Mouse (Mus musculus): ENCODE results near the gene Lin37. TPM values are rescaled to one million over a fixed set of nuclear protein-coding genes. Genes with fewer than 3 reads are reported as not detected.

Gene Lin37
- polyA plus RNA-seq, 1 experiment from 2014 or later, result 38.5 TPM

DNA sequence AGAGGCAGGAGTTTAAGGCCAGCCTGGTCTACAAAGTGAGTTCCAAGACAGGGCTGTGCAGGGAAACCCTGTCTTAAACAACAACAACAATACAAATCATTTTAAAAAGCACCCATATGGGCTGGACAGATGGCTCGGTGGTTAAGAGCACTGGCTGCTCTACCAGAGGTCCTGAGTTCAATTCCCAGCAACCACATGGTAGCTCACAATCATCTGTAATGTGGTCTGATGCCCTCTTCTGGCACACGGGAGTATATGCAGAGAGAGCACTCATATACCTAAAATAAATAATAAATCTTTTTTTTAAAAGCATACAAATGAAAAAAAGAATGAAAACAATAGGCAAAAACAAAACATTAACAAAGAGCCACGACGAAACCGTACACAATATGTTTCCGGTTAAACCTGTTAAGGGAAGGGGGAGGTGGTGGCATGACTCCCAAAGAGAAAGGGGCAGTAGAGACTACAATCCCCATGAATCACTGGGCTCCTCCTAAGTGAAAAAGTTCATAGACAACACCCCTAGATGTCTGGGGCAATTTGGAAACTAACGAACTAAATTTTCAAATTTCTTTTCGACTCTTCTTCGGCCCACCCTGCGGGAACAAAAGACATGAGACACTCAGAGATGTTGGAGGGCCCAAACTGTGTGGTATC lies 8.1 kb downstream of the Lin37 start:
- ATAC-seq (replicated peaks; ENCODE audit: low FRiP score, low TSS enrichment, low read depth), result peak; percentile 68
- DNase-seq (ENCODE audit: low spot score), result no peak

DNA sequence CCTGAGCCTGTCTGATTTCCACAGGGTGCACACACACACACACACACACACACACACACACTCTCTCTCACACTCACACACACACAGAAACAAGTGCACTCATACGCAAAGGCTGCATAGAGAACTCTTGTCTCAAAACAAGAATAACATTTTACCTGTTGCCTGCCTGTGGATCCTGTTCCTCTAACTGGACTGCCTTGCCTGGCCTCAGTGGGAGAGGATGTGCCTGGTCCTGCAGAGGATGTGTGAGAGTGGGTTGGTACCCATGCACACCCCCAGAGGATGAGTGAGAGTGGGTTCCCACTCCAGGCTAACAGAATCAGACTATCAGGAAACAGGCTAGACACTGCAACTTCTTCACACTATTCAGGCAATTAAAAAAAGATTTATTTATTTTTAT lies 9.0 kb downstream of the Lin37 start:
- WGBS, result 96% methylated on average over 1 of the region's 1 CpGs
- ATAC-seq (replicated peaks; ENCODE audit: low FRiP score, low TSS enrichment, low read depth) (no peak), DNase-seq (ENCODE audit: low spot score) (no peak)
- Histone ChIP-seq H3K9ac (ENCODE audit: low read length) (no peak overlapping the region), H3K36me3 (ENCODE audit: control insufficient read depth, insufficient read depth, low read length) (peaks cover 34% of the 10 kb centered on the region), H3K9me3 (ENCODE audit: control insufficient read depth, low read length) (no peaks in the 10 kb centered on the region), H3K4me3 (ENCODE audit: low read depth, low read length) (no peak overlapping the region), H3K4me1 (replicated peaks; ENCODE audit: control insufficient read depth, insufficient read depth, low read length) (peaks cover 8% of the 10 kb centered on the region), H3K27me3 (replicated peaks; ENCODE audit: control insufficient read depth, insufficient read depth, low read length) (no peaks in the 10 kb centered on the region), H3K27ac (ENCODE audit: low read depth) (no peak overlapping the region), H3K4me2 (ENCODE audit: low read length) (no peak overlapping the region)

More for the DNA sequence above, 8.1 kb downstream of the Lin37 start:
- Histone ChIP-seq H3K4me3 (ENCODE audit: low read depth, low read length) (peak overlapping the region; percentile 78), H3K9ac (ENCODE audit: low read length) (peak overlapping the region; percentile 69), H3K9me3 (ENCODE audit: control insufficient read depth, low read length) (no peaks in the 10 kb centered on the region), H3K27ac (ENCODE audit: low read depth) (peak overlapping the region; percentile 96), H3K36me3 (ENCODE audit: control insufficient read depth, insufficient read depth, low read length) (peaks cover 32% of the 10 kb centered on the region), H3K27me3 (replicated peaks; ENCODE audit: control insufficient read depth, insufficient read depth, low read length) (no peaks in the 10 kb centered on the region), H3K4me2 (ENCODE audit: low read length) (peak overlapping the region; percentile 86), H3K4me1 (replicated peaks; ENCODE audit: control insufficient read depth, insufficient read depth, low read length) (peaks cover 8% of the 10 kb centered on the region)
- 3% methylated on average over 10 of the region's 10 CpGs for WGBS

DNA sequence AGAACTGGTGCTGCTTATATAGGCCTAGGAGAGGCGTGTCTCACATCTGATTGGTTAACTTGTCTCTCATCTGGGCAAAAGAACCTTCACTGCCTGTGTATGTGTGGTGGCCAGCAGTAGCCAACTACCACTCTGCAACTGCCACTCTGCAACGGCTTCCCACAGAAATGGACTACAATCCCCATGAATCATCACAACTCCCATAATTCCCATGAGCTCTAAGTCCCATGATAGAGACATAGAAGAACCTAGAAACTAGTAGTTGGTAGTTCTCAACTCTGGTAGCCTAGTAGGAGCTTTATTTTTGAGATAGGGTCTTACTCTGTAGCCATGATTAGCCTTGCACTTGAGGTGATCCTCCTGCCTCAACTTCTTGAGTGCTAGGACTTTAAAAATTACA lies 9.8 kb downstream of the Lin37 start:
- H3K9me3 ChIP-seq (ENCODE audit: control insufficient read depth, low read length), result no peaks in the 10 kb centered on the region
- no peak overlapping the region for H3K9ac ChIP-seq (ENCODE audit: low read length)
- no peak overlapping the region for H3K4me2 ChIP-seq (ENCODE audit: low read length)
- H3K4me3 ChIP-seq (ENCODE audit: low read depth, low read length), result no peak overlapping the region
- no peak overlapping the region for H3K27ac ChIP-seq (ENCODE audit: low read depth)
- no peak for ATAC-seq (replicated peaks; ENCODE audit: low FRiP score, low TSS enrichment, low read depth)
- no peak for DNase-seq (ENCODE audit: low spot score)
- peaks cover 32% of the 10 kb centered on the region for H3K36me3 ChIP-seq (ENCODE audit: control insufficient read depth, insufficient read depth, low read length)
- WGBS, result 92% methylated on average over 2 of the region's 2 CpGs
- H3K27me3 ChIP-seq (replicated peaks; ENCODE audit: control insufficient read depth, insufficient read depth, low read length), result no peaks in the 10 kb centered on the region
- peaks cover 8% of the 10 kb centered on the region for H3K4me1 ChIP-seq (replicated peaks; ENCODE audit: control insufficient read depth, insufficient read depth, low read length)

DNA sequence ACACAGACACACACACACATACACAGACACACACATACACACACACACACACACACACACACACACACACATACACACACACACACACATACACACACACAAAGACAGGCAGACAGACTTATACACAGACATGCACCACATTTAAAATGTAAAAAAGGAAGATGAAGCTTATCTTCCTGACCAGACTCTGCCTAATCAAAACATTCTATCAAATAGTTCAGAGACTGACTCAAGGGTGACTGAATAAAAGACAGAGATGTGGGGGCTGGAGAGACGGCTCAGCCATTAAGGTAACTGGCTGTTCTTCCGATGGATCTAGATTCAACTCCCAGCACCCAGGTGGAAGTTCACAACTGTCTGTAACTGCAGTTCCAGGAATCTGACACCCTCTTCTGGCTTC lies 15.3 kb downstream of the Lin37 start:
- Histone ChIP-seq H3K4me2 (ENCODE audit: low read length) (no peak overlapping the region), H3K36me3 (ENCODE audit: control insufficient read depth, insufficient read depth, low read length) (peaks cover 65% of the 10 kb centered on the region), H3K4me3 (ENCODE audit: low read depth, low read length) (no peak overlapping the region), H3K27me3 (replicated peaks; ENCODE audit: control insufficient read depth, insufficient read depth, low read length) (no peaks in the 10 kb centered on the region), H3K27ac (ENCODE audit: low read depth) (no peak overlapping the region), H3K9me3 (ENCODE audit: control insufficient read depth, low read length) (no peaks in the 10 kb centered on the region), H3K9ac (ENCODE audit: low read length) (no peak overlapping the region), H3K4me1 (replicated peaks; ENCODE audit: control insufficient read depth, insufficient read depth, low read length) (no peaks in the 10 kb centered on the region)
- ATAC-seq (replicated peaks; ENCODE audit: low FRiP score, low TSS enrichment, low read depth) (no peak), DNase-seq (ENCODE audit: low spot score) (no peak)
- 94% methylated on average over 2 of the region's 2 CpGs for WGBS

DNA sequence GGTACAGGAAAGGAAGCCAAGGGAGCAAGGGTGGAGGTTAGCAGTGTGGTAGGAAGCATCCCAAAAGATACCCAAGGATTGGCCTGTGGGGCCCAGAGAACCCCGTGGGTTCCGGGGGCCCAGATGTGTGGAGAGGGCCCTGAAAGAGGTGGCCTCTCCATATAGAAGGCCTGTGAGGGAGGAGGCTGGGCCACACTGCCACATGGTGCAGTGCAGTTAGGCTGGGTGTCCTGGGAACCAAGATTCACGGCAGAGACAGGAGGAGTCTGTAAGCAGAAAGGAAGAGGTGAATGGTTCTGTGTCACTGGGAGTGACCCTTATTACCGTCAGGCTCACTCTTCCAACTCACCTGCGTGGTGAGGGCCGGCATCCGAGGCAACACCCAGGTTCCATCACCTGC lies 19.1 kb downstream of the Lin37 start:
- Histone ChIP-seq H3K9me3 (ENCODE audit: control insufficient read depth, low read length) (no peaks in the 10 kb centered on the region), H3K4me3 (ENCODE audit: low read depth, low read length) (no peak overlapping the region), H3K4me1 (replicated peaks; ENCODE audit: control insufficient read depth, insufficient read depth, low read length) (0 out of 2 replicates have a peak, but pooled peaks cover under 1% of the 10 kb centered on the region), H3K27ac (ENCODE audit: low read depth) (no peak overlapping the region), H3K4me2 (ENCODE audit: low read length) (no peak overlapping the region), H3K9ac (ENCODE audit: low read length) (no peak overlapping the region), H3K27me3 (replicated peaks; ENCODE audit: control insufficient read depth, insufficient read depth, low read length) (no peaks in the 10 kb centered on the region), H3K36me3 (ENCODE audit: control insufficient read depth, insufficient read depth, low read length) (peaks cover 49% of the 10 kb centered on the region)
- DNase-seq (ENCODE audit: low spot score) (no peak), ATAC-seq (replicated peaks; ENCODE audit: low FRiP score, low TSS enrichment, low read depth) (no peak)
- WGBS, result 92% methylated on average over 7 of the region's 7 CpGs

GRCm38 (mm10) chr7:30534633-30535577 lies 24.7 kb downstream of the Lin37 start, which contains the start of gene Arhgap33:
Gene Arhgap33, minus strand, starts transcription at chr7:30535060.
- no peaks in the 10 kb centered on the region for H3K27me3 ChIP-seq (replicated peaks; ENCODE audit: control insufficient read depth, insufficient read depth, low read length)
- H3K9ac ChIP-seq (ENCODE audit: low read length), result peak within 1 kb of the TSS; percentile 69
- WGBS, result under 1% methylated on average over 62 of the region's 84 CpGs
- ATAC-seq (replicated peaks; ENCODE audit: low FRiP score, low TSS enrichment, low read depth) (peak; percentile 94), DNase-seq (ENCODE audit: low spot score) (peak; percentile 96)
- peak within 1 kb of the TSS; percentile 72 for H3K4me3 ChIP-seq (ENCODE audit: low read depth, low read length)
- H3K4me2 ChIP-seq (ENCODE audit: low read length), result peak within 1 kb of the TSS; percentile 90
- no peak within 1 kb of the TSS; the same call in 1 of the 2 replicates for H3K27ac ChIP-seq (ENCODE audit: low read depth)
- peaks cover 38% of the 10 kb centered on the region for H3K36me3 ChIP-seq (ENCODE audit: control insufficient read depth, insufficient read depth, low read length)
- H3K9me3 ChIP-seq (ENCODE audit: control insufficient read depth, low read length), result no peaks in the 10 kb centered on the region
- peaks cover 22% of the 10 kb centered on the region for H3K4me1 ChIP-seq (replicated peaks; ENCODE audit: control insufficient read depth, insufficient read depth, low read length)

GRCm38 (mm10) chr7:30533941-30534632 lies 25.6 kb downstream of the Lin37 start:
- H3K36me3 ChIP-seq (ENCODE audit: control insufficient read depth, insufficient read depth, low read length), result peaks cover 38% of the 10 kb centered on the region
- WGBS, result 8% methylated on average over 26 of the region's 26 CpGs
- H3K4me3 ChIP-seq (ENCODE audit: low read depth, low read length), result peak overlapping the region; percentile 72
- H3K9ac ChIP-seq (ENCODE audit: low read length), result peak overlapping the region; percentile 69
- H3K27ac ChIP-seq (ENCODE audit: low read depth), result no peak overlapping the region; the same call in 1 of the 2 replicates
- ATAC-seq (replicated peaks; ENCODE audit: low FRiP score, low TSS enrichment, low read depth) (peak; percentile 24; the same call in 1 of the 2 replicates), DNase-seq (ENCODE audit: low spot score) (no peak)
- no peaks in the 10 kb centered on the region for H3K27me3 ChIP-seq (replicated peaks; ENCODE audit: control insufficient read depth, insufficient read depth, low read length)
- H3K9me3 ChIP-seq (ENCODE audit: control insufficient read depth, low read length), result no peaks in the 10 kb centered on the region
- H3K4me2 ChIP-seq (ENCODE audit: low read length), result peak overlapping the region; percentile 90
- H3K4me1 ChIP-seq (replicated peaks; ENCODE audit: control insufficient read depth, insufficient read depth, low read length), result peaks cover 22% of the 10 kb centered on the region

DNA sequence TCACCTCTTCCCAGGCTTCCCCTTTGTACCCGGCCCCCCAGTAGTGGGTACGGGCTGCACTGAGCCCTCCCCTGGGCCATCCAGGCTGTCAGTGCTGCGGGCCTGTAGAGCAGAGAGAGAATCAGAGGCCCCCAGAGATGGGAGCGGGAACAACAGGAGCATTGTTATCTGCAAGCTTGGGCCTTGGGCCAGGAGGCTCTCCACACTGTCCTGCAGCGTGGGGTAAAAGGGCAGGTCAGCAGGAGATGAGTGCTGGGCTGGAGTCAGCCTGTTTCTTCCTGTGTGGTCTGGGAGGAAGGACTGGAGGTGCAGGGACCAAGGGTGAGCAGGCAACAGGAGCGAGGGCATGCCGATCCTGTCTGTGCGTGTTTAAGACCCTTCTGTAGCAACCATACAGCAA lies 26.7 kb downstream of the Lin37 start:
- DNase-seq (ENCODE audit: low spot score) (no peak), ATAC-seq (replicated peaks; ENCODE audit: low FRiP score, low TSS enrichment, low read depth) (no peak)
- Histone ChIP-seq H3K4me2 (ENCODE audit: low read length) (peak overlapping the region; percentile 0; the same call in 1 of the 2 replicates), H3K9me3 (ENCODE audit: control insufficient read depth, low read length) (no peaks in the 10 kb centered on the region), H3K9ac (ENCODE audit: low read length) (no peak overlapping the region), H3K36me3 (ENCODE audit: control insufficient read depth, insufficient read depth, low read length) (peaks cover 45% of the 10 kb centered on the region), H3K27me3 (replicated peaks; ENCODE audit: control insufficient read depth, insufficient read depth, low read length) (no peaks in the 10 kb centered on the region), H3K4me1 (replicated peaks; ENCODE audit: control insufficient read depth, insufficient read depth, low read length) (peaks cover 22% of the 10 kb centered on the region), H3K27ac (ENCODE audit: low read depth) (no peak overlapping the region), H3K4me3 (ENCODE audit: low read depth, low read length) (no peak overlapping the region)
- WGBS, result 34% methylated on average over 8 of the region's 8 CpGs

Measured in intestine, embryonic 14.5 days (tissue).